ENCODE assay signal across 26 mouse cellular contexts in genomic region chr17:84895526-84895925, GRCm38 (mm10).
"Had no signal": no experiment of that assay in that cellular context is flagged by ENCODE, and none has a peak within 500 bp of the region (broad histone marks: within the 10 kb centered on the region; RNA-seq: fewer than 3 reads in every experiment).

No protein-coding gene starts in this region.

- H3K36me3 ChIP-seq: embryonic facial prominence, embryonic 10.5 days; embryonic facial prominence, embryonic 12.5 days; embryonic facial prominence, embryonic 13.5 days; embryonic facial prominence, embryonic 15.5 days; forebrain, embryonic 10.5 days; forebrain, embryonic 12.5 days; forebrain, embryonic 15.5 days had no signal

- DNase-seq: cerebellum, adult 8-10 months; cerebellum, adult 9-10 months; cerebellum, adult 9-11 months; cerebellum, postnatal 10 days; cerebellum, postnatal 14 days; cerebellum, postnatal 25 days; cerebellum, postnatal 36 days; embryo, embryonic 11 days; forebrain, postnatal 0 days; gastrocnemius, adult 2 months; gastrocnemius, postnatal 10 days; gastrocnemius, postnatal 14 days; gastrocnemius, postnatal 25 days; gastrocnemius, postnatal 36 days; heart, adult 18-20 months had no signal

- H3K9me3 ChIP-seq: embryonic facial prominence, embryonic 10.5 days; embryonic facial prominence, embryonic 12.5 days; embryonic facial prominence, embryonic 13.5 days; embryonic facial prominence, embryonic 15.5 days; forebrain, embryonic 10.5 days; forebrain, embryonic 12.5 days; forebrain, embryonic 13.5 days; forebrain, embryonic 15.5 days had no signal

- ATAC-seq: forebrain, embryonic 13.5 days; forebrain, embryonic 14.5 days; forebrain, embryonic 15.5 days; forebrain, embryonic 16.5 days; forebrain, postnatal 0 days had no signal

- H3K27me3 ChIP-seq: embryonic facial prominence, embryonic 12.5 days; embryonic facial prominence, embryonic 13.5 days; embryonic facial prominence, embryonic 15.5 days; forebrain, embryonic 12.5 days; forebrain, embryonic 13.5 days; forebrain, embryonic 15.5 days had no signal

- H3K4me3 ChIP-seq: embryonic facial prominence, embryonic 10.5 days; embryonic facial prominence, embryonic 12.5 days; embryonic facial prominence, embryonic 13.5 days; embryonic facial prominence, embryonic 15.5 days; erythroblast, embryonic 14.5 days; forebrain, embryonic 10.5 days; forebrain, embryonic 12.5 days; forebrain, embryonic 13.5 days; forebrain, embryonic 15.5 days; gastrocnemius, adult 2 months had no signal

- H3K4me1 ChIP-seq: embryonic facial prominence, embryonic 10.5 days; embryonic facial prominence, embryonic 12.5 days; embryonic facial prominence, embryonic 13.5 days; embryonic facial prominence, embryonic 15.5 days; forebrain, embryonic 10.5 days; forebrain, embryonic 12.5 days; forebrain, embryonic 13.5 days had no signal

- H3K4me2 ChIP-seq: embryonic facial prominence, embryonic 12.5 days; embryonic facial prominence, embryonic 13.5 days; embryonic facial prominence, embryonic 15.5 days; forebrain, embryonic 12.5 days; forebrain, embryonic 13.5 days; forebrain, embryonic 15.5 days had no signal

- H3K9ac ChIP-seq: embryonic facial prominence, embryonic 12.5 days; embryonic facial prominence, embryonic 13.5 days; embryonic facial prominence, embryonic 15.5 days; forebrain, embryonic 12.5 days; forebrain, embryonic 13.5 days; forebrain, embryonic 15.5 days; forebrain, postnatal 0 days had no signal

- H3K27ac ChIP-seq: embryonic facial prominence, embryonic 10.5 days; embryonic facial prominence, embryonic 12.5 days; embryonic facial prominence, embryonic 13.5 days; embryonic facial prominence, embryonic 15.5 days; forebrain, embryonic 10.5 days; forebrain, embryonic 12.5 days; forebrain, embryonic 13.5 days; forebrain, embryonic 15.5 days; gastrocnemius, adult 2 months had no signal
